Mouse (Mus musculus): ENCODE measurements around the gene Lrrc75b.

DNA sequence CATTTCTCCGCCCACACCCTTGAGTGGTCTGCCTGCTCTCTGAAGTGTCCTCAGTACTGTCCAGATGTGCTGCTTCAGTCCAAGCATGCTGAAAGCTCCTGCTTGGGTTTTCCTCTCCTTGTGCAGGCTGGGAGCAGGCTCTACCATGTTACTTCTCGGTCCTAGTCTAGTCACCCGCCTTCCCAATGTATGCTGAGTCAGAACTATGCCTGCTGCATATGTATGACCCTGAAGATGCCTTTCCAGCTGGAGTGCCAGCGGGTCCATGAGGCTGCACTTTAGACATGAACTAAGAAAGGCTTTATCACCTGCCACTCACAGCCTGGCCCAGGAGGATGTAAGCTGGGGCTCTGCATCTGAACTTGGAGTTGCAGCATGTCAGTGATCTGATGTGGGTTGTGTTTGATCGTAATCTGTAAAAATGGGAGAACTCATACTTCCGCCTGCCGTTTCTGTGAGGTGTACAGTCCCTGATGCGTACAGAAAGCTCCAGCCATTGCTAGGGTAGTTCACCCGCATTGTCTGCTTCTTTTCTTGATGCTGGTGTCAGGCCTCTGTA lies 28.5 kb downstream of the Lrrc75b start:
- TF ChIP-seq ZC3H11A (IDR thresholded peaks at IDR 0.05; ENCODE audit: borderline replicate concordance, low read depth, low read length), result no peak
- TF ChIP-seq ZNF384 (IDR thresholded peaks at IDR 0.05; ENCODE audit: low read depth, low read length), result no peak
- no peak for TF ChIP-seq CHD2 (IDR thresholded peaks at IDR 0.05; ENCODE audit: low read depth, low read length)
- TF ChIP-seq MAFK (IDR thresholded peaks at IDR 0.05; ENCODE audit: insufficient read depth, low read depth, low read length), result no peak
- no peak for TF ChIP-seq HCFC1 (IDR thresholded peaks at IDR 0.05; ENCODE audit: borderline replicate concordance, insufficient read depth, low read length)

Measured in ES-E14 (cell line).